Mouse (Mus musculus): Measurements from ENCODE around the gene Clasrp.

- TF ChIP-seq CTCF (IDR thresholded peaks at IDR 0.05; ENCODE audit: low read depth) (no peak), EP300 (IDR thresholded peaks at IDR 0.05; ENCODE audit: low read depth) (no peak)
Measured at GRCm38 (mm10) chr7:19557086-19557485, 47.2 kb downstream of the Clasrp start.
